Mouse (Mus musculus): ENCODE measurements around the gene D030056L22Rik.

The D030056L22Rik gene

GRCm38 (mm10) chr19:18735901-18736300, 22.9 kb downstream of the D030056L22Rik start:
- DNase-seq = no peak

GRCm38 (mm10) chr19:18739146-18739545, 26.2 kb downstream of the D030056L22Rik start:
- no peak for DNase-seq

GRCm38 (mm10) chr19:18743946-18744345, 31.0 kb downstream of the D030056L22Rik start:
- DNase-seq = no peak

GRCm38 (mm10) chr19:18746576-18747340, 33.8 kb downstream of the D030056L22Rik start:
- no peak for DNase-seq

- DNase-seq = no peak
Observed at GRCm38 (mm10) chr19:18747379-18747778, 34.4 kb downstream of the D030056L22Rik start.

GRCm38 (mm10) chr19:18749598-18750339, 36.8 kb downstream of the D030056L22Rik start, which contains the start of gene Trpm6:
Gene Trpm6, plus strand, starts transcription at chr19:18749983.
- DNase-seq = peak; percentile 38

- DNase-seq = no peak
Observed at GRCm38 (mm10) chr19:18757191-18757590, 44.2 kb downstream of the D030056L22Rik start.

- DNase-seq = no peak
Observed at GRCm38 (mm10) chr19:18757706-18758105, 44.7 kb downstream of the D030056L22Rik start.

GRCm38 (mm10) chr19:18758269-18758668, 45.3 kb downstream of the D030056L22Rik start:
- no peak for DNase-seq

- peak; percentile 18 for DNase-seq
Observed at GRCm38 (mm10) chr19:18758916-18759315, 45.9 kb downstream of the D030056L22Rik start.

- DNase-seq = no peak
Observed at GRCm38 (mm10) chr19:18766399-18766798, 53.4 kb downstream of the D030056L22Rik start.

Data from kidney, adult 9 months (tissue).